Mouse (Mus musculus): ENCODE measurements around the gene Mbnl1. TPM values are rescaled to one million over a fixed set of nuclear protein-coding genes. Genes with fewer than 3 reads are reported as not detected.

Gene Mbnl1
- total RNA-seq, 2 experiments from 2014 or later, result 135 to 150 TPM

GRCm38 (mm10) chr3:60513746-60514145 is 41.1 kb downstream of the Mbnl1 start:
- intact Hi-C loops (cut with DNase I), result no loop called here

GRCm38 (mm10) chr3:60515430-60515829 is 42.8 kb downstream of the Mbnl1 start:
- intact Hi-C loops (cut with DNase I), result no loop called here
- no peak for DNase-seq (ENCODE audit: low spot score in 2 of 2)

More at GRCm38 (mm10) chr3:60513746-60514145, 41.1 kb downstream of the Mbnl1 start:
- no peak for DNase-seq (ENCODE audit: low spot score in 2 of 2)

- peak in 1 of 2 experiments; percentile 56 for DNase-seq (ENCODE audit: low spot score in 2 of 2)
- intact Hi-C loops (cut with DNase I), result no loop called here
Measured at GRCm38 (mm10) chr3:60516054-60516674, 43.5 kb downstream of the Mbnl1 start.

GRCm38 (mm10) chr3:60517234-60517787 is 44.7 kb downstream of the Mbnl1 start:
- intact Hi-C loops (cut with DNase I), result no loop called here
- DNase-seq (ENCODE audit: low spot score in 2 of 2), result no peak

GRCm38 (mm10) chr3:60519337-60519736 is 46.7 kb downstream of the Mbnl1 start:
- intact Hi-C loops (cut with DNase I), result no loop called here
- DNase-seq (ENCODE audit: low spot score in 2 of 2), result no peak

- intact Hi-C loops (cut with DNase I), result no loop called here
- no peak for DNase-seq (ENCODE audit: low spot score in 2 of 2)
Measured at GRCm38 (mm10) chr3:60524127-60524526, 51.5 kb downstream of the Mbnl1 start.

GRCm38 (mm10) chr3:60531286-60531685 is 58.7 kb downstream of the Mbnl1 start:
- DNase-seq (ENCODE audit: low spot score in 2 of 2), result no peak
- intact Hi-C loops (cut with DNase I), result no loop called here

- no peak for DNase-seq (ENCODE audit: low spot score in 2 of 2)
- intact Hi-C loops (cut with DNase I), result no loop called here
Measured at GRCm38 (mm10) chr3:60531826-60532225, 59.2 kb downstream of the Mbnl1 start.

GRCm38 (mm10) chr3:60535224-60535623 is 62.6 kb downstream of the Mbnl1 start:
- DNase-seq (ENCODE audit: low spot score in 2 of 2), result no peak
- intact Hi-C loops (cut with DNase I), result no loop called here

GRCm38 (mm10) chr3:60537063-60537462 is 64.4 kb downstream of the Mbnl1 start:
- intact Hi-C loops (cut with DNase I), result no loop called here
- DNase-seq (ENCODE audit: low spot score in 2 of 2), result no peak

- intact Hi-C loops (cut with DNase I), result no loop called here
- DNase-seq (ENCODE audit: low spot score in 2 of 2), result no peak
Measured at GRCm38 (mm10) chr3:60538214-60538971, 65.8 kb downstream of the Mbnl1 start.

- DNase-seq (ENCODE audit: low spot score in 2 of 2), result no peak
- intact Hi-C loops (cut with DNase I), result no loop called here
Measured at GRCm38 (mm10) chr3:60541121-60541520, 68.5 kb downstream of the Mbnl1 start.

GRCm38 (mm10) chr3:60546196-60546595 is 73.6 kb downstream of the Mbnl1 start:
- intact Hi-C loops (cut with DNase I), result no loop called here
- no peak for DNase-seq (ENCODE audit: low spot score in 2 of 2)

GRCm38 (mm10) chr3:60546904-60547303 is 74.3 kb downstream of the Mbnl1 start:
- intact Hi-C loops (cut with DNase I), result no loop called here
- no peak for DNase-seq (ENCODE audit: low spot score in 2 of 2)

- intact Hi-C loops (cut with DNase I), result no loop called here
- no peak for DNase-seq (ENCODE audit: low spot score in 2 of 2)
Measured at GRCm38 (mm10) chr3:60550492-60550891, 77.9 kb downstream of the Mbnl1 start.

GRCm38 (mm10) chr3:60551650-60552049 is 79.0 kb downstream of the Mbnl1 start:
- intact Hi-C loops (cut with DNase I), result no loop called here
- DNase-seq (ENCODE audit: low spot score in 2 of 2), result no peak

- DNase-seq (ENCODE audit: low spot score in 2 of 2), result no peak
- intact Hi-C loops (cut with DNase I), result no loop called here
Measured at GRCm38 (mm10) chr3:60553011-60553410, 80.4 kb downstream of the Mbnl1 start.

- intact Hi-C loops (cut with DNase I), result no loop called here
- no peak for DNase-seq (ENCODE audit: low spot score in 2 of 2)
Measured at GRCm38 (mm10) chr3:60556596-60556995, 84.0 kb downstream of the Mbnl1 start.

- DNase-seq (ENCODE audit: low spot score in 2 of 2), result no peak
- intact Hi-C loops (cut with DNase I), result no loop called here
Measured at GRCm38 (mm10) chr3:60558252-60558862, 85.7 kb downstream of the Mbnl1 start.

GRCm38 (mm10) chr3:60559762-60560161 is 87.1 kb downstream of the Mbnl1 start:
- intact Hi-C loops (cut with DNase I), result no loop called here
- DNase-seq (ENCODE audit: low spot score in 2 of 2), result no peak

Data from left cerebral cortex, postnatal 25 days (tissue).